Mouse (Mus musculus) ES-Bruce4 (cell line): ENCODE results near the gene Apoc1.
A peak's percentile ranks its signal among the peaks of the same experiment; 100 is the strongest.

Experiments used
- CTCF ChIP-seq: IDR thresholded peaks from one replicate; pipeline ENCODE4 v1.8.1; 2011; ENCODE audit warnings: low read depth, low read length
- POLR2A ChIP-seq: IDR thresholded peaks from one replicate; pipeline ENCODE4 v1.8.1; 2011; ENCODE audit warnings: low read length; ENCODE audit not compliant: insufficient read depth

DNA sequence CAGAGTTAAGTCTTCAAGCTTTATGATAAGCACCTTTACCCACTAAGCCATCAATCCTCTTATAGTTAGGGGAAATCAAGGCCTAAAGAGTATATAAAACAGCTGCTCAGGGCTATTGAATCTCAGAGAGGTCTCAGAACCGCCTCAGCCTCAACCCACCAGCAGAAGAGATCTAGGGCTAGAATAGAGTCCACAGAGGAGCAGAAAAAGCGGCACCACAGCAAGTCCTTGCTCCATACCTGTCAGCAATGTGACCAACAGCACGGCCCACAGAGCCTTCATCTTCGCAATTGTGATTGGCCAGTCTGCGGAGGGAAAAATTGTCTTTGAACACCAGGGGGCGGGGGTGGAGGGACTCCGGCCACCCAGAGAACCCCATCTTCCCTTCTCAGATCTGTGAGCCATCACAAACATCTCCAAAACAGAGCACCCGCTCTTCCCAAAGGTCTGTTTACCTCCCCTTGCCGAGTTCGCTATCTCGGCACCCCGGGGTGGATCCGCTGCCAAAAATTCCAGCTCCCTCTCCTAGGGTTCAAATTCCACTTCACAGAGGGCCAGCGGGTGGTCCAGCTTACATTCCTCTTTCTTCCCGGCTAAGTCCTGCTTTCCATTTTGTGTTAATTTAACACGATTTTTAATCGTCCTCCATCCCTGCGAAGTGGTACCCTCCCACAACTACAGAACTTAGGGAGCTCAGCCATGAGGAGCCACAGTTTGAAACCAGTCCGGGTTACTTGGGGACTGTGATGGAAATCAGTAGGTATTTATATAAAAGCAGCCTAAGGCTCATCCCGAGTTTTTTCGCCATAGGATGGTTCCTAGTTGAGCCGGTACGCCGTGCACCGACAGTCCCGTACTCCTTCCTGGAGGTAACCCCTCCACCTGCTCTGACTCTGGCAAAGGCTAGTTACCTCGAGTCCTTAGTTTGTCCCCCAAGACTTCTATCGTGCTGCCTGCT lies 5.8 kb upstream of the Apoc1 start:
- TF ChIP-seq POLR2A (no peak), CTCF (peak; percentile 17)
